Mouse (Mus musculus) Patski (cell line): Measurements from ENCODE around the gene Iqsec1. TPM values are rescaled to one million over a fixed set of nuclear protein-coding genes. Genes with fewer than 3 reads are reported as not detected.

Experiments
- ATAC-seq: fragments of 100-300 bp; one replicate; pipeline ENCODE4 v1.8.0; 2021
- CTCF ChIA-PET: fragments of 350-600 bp; sonication (Branson Sonifier 250); formaldehyde crosslinking; loops from one replicate; lab custom pipeline; 2022; ENCODE audit warnings: inconsistent platforms; lab: Charles Lee
- POLR2A ChIA-PET: fragments of 350-600 bp; sonication (Branson Sonifier 250); formaldehyde crosslinking; loops from one replicate; lab custom pipeline; 2022; ENCODE audit warnings: antibody characterized with exemption, inconsistent platforms; lab: Charles Lee
- DNase-seq: peaks from one replicate; pipeline ENCODE4 v3.0.0-alpha.2; 2011; ENCODE audit warnings: low read depth, low spot score
- H3K27me3 ChIP-seq: fragments of 371-371 bp; one replicate; pipeline ENCODE4 v1.5.1; 2021
- CTCF ChIP-seq: fragments of 100-300 bp; IDR thresholded peaks from one replicate; pipeline ENCODE4 v1.5.1; 2021
- in situ Hi-C: fragments of 300-500 bp; cut with MboI; formaldehyde crosslinking; loops from 3 replicates; pipeline ENCODE4 v1.11.1; 2018; ENCODE audit warnings: low pct_unique_long_range_greater_than_20kb, mixed read lengths
- polyA plus RNA-seq: library from polyadenylated mRNA; unstranded; gene quantifications from one replicate; pipeline ENCODE4 v1.2.3, GENCODE M21; 2021

Gene Iqsec1
- polyA plus RNA-seq, 1 experiment from 2014 or later, result 120 TPM

DNA sequence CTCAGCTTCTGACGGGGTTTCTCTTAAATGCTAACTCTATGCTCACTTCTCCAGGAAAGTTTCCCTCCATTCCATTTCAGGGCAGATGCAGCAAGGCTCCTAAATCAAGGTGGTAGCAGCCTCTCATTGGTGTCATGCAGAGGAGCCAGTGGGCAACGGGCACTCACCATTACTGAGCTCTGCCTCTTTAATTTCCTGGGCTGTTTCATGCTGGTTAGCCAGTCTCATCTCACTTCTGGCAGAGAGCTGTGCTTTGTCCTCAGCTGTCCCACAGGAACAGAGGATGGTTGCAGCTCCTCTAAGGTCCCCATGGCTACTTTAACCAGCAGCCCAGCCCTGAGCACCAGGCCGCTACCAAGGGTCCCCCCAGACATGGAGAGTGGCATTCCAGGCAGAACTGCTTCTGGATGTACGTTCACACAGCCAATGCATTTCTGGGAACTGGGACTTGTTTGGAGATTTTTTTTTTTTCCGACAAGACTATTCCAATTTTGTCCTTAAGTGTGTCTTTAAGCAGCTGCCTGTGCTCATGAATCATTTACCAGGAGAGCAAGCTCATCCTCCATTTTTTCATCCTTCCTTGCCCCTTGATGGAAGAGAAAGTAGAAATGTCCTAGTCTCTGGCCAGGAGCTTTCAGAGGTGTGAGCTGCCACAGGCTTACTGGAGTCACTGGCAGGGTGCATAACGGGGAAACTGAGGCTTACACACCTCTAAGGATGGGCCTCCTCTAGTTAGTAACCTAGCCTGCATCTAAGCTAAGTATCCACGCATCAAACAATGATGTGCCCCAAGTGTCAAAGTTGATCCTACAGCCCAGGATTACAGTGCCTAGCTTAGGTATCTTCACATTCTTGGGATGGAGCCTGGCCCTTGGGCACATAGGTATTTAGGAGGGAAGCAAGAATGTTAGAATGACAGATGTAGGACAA, 98.9 kb downstream of the Iqsec1 start:
- ATAC-seq (no peak), DNase-seq (no peak)
- TF ChIP-seq CTCF, result no peak
- ChIA-PET POLR2A (no interaction called here), CTCF (interaction anchor here (1.5 to 1.8 kb wide), 2 partner anchors 10 to 152 kb away, joined by 3 to 5 read pairs; no protein-coding TSS in a partner anchor)
- no peaks in the 10 kb centered on the region for H3K27me3 ChIP-seq
- in situ Hi-C loops, result no loop called here

DNA sequence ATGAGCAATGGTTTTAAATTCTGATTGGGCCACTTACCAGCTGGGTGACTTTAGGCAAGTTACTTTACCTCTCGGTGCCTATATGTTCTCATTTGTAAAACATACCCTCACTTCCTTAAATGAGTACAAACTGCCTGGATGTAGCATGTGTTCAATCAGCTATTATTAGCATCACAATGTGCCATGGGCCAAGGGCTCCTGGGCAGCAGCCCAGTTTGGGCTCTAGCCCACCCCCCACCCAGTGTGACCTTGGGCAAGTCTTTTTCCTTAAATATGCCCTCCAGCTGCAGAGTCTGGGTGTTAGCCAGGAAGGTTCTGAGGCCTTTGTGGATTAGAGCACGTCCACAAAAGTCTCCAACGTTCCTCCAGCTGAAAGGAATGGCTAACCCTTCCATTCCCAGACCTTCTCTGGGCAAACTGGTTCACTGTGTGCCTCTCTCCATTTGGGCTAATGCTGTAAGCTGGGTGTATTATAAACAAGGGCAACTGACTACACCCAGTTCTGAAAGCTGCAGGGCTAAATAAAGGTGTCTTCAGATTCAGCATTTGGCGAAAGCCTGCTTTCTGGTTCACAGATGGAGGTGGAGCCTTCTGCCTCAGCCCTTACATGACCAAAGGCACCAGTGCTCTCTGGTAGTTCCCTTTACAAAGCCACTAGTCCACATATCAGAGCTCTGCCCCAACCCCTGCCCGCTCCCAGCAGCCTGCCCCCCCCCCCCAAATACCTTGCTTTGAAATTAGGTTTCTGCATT, 101.3 kb downstream of the Iqsec1 start:
- CTCF ChIA-PET, result interaction anchor here (1.0 kb wide), 2 partner anchors 10 to 16 kb away, joined by 3 read pairs; no protein-coding TSS in a partner anchor
- no peak for DNase-seq
- POLR2A ChIA-PET, result interaction anchor here (0.6 kb wide), 1 partner anchor 294 kb away, joined by 3 read pairs; no protein-coding TSS in a partner anchor
- TF ChIP-seq CTCF, result no peak
- no peak for ATAC-seq
- H3K27me3 ChIP-seq, result no peaks in the 10 kb centered on the region
- in situ Hi-C loops, result no loop called here

DNA sequence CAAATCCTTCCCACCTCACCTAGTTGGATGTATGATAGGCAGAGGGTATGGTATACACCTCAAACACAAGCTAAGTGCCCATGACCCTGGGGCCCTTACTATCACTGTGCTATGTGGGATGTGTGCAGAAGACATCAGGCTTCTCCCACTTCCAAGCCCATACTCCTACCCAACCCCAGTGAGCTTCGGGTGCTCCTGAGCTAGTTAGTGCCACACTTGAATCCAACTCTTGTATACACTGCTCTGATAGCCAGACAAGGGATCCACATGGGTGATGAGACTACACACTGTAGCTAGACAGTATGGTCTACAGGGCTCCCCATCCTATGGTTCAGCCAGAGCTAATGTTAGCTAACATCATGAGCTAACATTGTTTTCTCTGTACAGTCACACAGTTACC, 102.9 kb downstream of the Iqsec1 start:
- in situ Hi-C loops, result no loop called here
- no peak for DNase-seq
- ChIA-PET CTCF (interaction anchor here (1.7 kb wide), 1 partner anchor 20 kb away, joined by 4 read pairs; no protein-coding TSS in a partner anchor), POLR2A (no interaction called here)
- no peak for TF ChIP-seq CTCF
- ATAC-seq, result no peak
- H3K27me3 ChIP-seq, result no peaks in the 10 kb centered on the region

DNA sequence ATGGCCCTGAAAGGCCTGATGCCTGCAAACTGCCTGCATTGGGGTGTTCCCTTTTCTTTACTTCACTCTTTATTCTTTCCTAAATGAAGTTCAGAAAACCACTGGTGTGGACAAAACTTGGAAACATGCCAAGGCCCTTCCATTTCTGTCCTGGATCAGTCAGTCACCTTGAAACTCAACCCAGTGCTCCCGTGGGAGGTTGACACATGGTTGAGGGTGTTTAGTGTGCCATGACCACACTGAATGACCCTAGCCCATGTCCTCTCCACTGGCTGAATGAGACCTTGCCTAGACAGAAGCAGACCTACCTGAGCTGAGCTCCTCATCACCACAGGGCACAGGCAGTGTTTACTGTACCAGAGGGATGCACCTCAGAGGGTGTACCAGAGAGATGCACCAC, 103.9 kb downstream of the Iqsec1 start:
- DNase-seq (no peak), ATAC-seq (no peak)
- ChIA-PET POLR2A (no interaction called here), CTCF (interaction anchor here (0.6 to 1.7 kb wide), 2 partner anchors 10 to 19 kb away, joined by 3 to 4 read pairs; no protein-coding TSS in a partner anchor)
- no peak for TF ChIP-seq CTCF
- in situ Hi-C loops, result no loop called here
- no peaks in the 10 kb centered on the region for H3K27me3 ChIP-seq

DNA sequence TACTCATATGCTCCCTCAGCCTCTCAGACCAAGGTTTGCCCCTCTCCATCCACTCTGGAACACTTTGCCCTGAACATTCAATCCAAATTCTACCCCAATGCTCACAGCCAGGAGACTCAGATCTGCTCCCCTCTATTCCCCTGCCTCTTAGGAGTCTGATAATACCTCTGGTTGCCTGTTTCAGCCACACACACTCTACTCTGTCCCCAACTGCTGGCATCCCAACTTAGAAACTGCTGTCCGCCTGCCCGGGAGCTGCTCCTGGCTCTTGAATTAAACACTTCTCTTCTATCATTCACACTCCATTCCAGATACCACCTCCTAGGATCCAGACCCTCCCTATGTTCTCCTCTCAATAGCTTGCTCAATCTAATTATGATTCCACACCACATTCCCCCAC, 107.5 kb downstream of the Iqsec1 start:
- no peak for ATAC-seq

DNA sequence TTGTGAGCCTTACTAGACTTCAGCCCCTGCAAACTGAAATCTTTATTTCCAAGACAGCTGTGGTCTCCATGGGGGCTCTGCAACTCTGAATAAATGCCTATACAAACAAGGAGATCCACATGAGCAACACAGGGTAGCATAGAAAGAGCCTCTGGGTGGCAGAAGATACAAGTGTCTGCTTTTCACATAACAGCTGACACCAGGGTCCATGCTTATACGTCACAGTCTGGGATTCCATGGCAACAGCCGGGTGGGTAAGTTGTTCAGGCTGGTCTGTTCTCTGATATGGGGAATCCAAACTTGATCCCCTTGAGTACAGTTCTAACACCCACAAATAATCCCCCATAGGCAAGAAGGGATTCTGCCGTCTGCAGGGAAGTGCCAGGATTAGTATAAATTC, 108.1 kb downstream of the Iqsec1 start:
- TF ChIP-seq CTCF, result no peak
- CTCF ChIA-PET, result interaction anchor here (1.1 kb wide), 1 partner anchor 75 kb away, joined by 3 read pairs; no protein-coding TSS in a partner anchor
- in situ Hi-C loops, result no loop called here
- POLR2A ChIA-PET, result no interaction called here
- H3K27me3 ChIP-seq, result no peaks in the 10 kb centered on the region
- ATAC-seq, result no peak
- no peak for DNase-seq

More for the DNA sequence above, 107.5 kb downstream of the Iqsec1 start:
- no peaks in the 10 kb centered on the region for H3K27me3 ChIP-seq
- ChIA-PET CTCF (interaction anchor here (1.1 kb wide), 1 partner anchor 74 kb away, joined by 3 read pairs; no protein-coding TSS in a partner anchor), POLR2A (no interaction called here)
- in situ Hi-C loops, result no loop called here
- no peak for DNase-seq
- no peak for TF ChIP-seq CTCF

DNA sequence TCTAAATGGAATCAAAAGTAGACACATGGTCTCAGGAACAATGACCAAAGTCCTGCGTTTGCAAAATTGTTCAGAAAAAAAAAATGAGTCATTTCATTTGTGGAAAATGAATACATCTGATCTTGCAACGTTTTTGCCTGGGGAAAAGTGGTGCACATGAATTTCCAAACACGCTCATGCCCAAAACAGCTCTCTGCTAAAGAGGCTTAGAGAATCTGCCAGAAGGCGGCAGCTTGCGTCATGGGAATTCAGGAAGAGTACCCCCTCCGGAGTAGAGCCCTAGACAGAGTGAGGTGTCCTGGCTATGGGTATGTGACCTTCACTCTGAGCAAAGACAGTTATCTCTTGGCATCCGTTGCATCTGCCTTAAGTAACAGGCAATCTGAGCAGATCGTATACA, 116.9 kb downstream of the Iqsec1 start:
- POLR2A ChIA-PET, result no interaction called here
- CTCF ChIA-PET, result interaction anchor here (0.7 to 1.5 kb wide), 5 partner anchors 12 to 268 kb away, joined by 3 to 4 read pairs (median 3); no protein-coding TSS in a partner anchor
- DNase-seq, result no peak
- in situ Hi-C loops, result no loop called here
- no peak for TF ChIP-seq CTCF
- peaks cover 4% of the 10 kb centered on the region for H3K27me3 ChIP-seq
- ATAC-seq, result no peak

DNA sequence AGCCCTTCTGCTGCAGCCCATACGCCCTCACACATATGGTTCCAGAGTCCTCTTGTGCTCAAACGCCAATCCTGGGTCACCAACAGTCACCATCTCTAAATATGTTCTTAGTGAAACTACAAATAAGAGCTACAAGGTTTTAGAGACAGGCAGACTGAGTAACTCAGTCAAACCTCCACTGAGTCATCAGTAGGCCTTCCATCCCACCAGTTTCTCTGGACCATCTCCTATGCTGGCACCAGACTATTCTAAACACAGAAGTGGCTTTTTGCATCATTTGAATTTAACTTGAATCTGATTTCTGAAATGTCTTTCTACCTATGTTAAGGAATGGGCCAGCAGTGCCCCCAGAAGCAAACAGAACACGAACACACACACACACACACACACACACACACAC, 120.5 kb downstream of the Iqsec1 start:
- CTCF ChIA-PET, result interaction anchor here (0.9 kb wide), 1 partner anchor 51 kb away, joined by 3 read pairs; no protein-coding TSS in a partner anchor
- POLR2A ChIA-PET, result interaction anchor here (0.7 kb wide), 1 partner anchor 48 kb away, joined by 3 read pairs; no protein-coding TSS in a partner anchor
- ATAC-seq (no peak), DNase-seq (no peak)
- peaks cover 4% of the 10 kb centered on the region for H3K27me3 ChIP-seq
- in situ Hi-C loops, result no loop called here
- TF ChIP-seq CTCF, result no peak

DNA sequence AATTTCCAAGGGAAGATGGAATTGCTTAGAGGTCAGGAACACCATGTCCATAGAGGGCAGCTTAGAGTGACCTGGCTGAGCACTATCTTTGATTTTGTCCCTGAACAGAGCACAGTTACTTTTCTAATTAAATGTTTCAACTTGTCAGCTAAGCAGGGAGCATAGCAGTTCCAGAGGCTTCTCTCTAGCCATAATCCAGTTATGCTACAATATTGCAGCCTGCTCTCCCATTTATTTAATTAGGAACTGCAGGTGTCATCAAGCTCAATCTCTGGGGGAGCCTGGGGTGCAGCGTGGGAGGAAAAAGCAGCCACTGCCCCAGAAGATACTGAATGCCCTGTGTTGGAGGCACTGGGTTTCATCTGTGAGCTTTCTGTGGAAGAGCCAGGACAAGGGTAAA, 127.1 kb downstream of the Iqsec1 start:
- TF ChIP-seq CTCF, result no peak
- CTCF ChIA-PET, result no interaction called here
- no peak for DNase-seq
- ATAC-seq, result no peak
- no peaks in the 10 kb centered on the region for H3K27me3 ChIP-seq
- in situ Hi-C loops, result no loop called here
- POLR2A ChIA-PET, result no interaction called here

DNA sequence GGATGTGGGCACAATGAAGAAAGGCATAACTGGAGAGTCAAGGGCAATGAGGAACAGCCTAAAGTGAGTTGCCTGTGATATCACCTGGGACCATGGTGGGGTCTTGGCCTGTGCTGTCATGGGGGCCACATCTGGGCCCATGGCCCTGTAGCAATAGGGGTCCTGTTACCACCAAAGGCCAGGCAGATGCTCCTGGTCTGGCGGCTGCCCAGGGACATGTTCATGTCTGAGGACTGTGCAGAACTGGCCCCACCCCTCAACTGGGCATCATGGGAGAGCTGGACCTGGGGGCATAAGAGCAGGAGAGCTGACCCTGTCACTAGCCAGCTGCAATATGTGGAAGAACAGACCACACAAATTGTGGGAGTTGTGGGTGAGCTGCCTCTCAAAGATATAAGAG, 130.6 kb downstream of the Iqsec1 start:
- ChIA-PET POLR2A (no interaction called here), CTCF (no interaction called here)
- TF ChIP-seq CTCF, result no peak
- ATAC-seq, result no peak
- in situ Hi-C loops, result no loop called here
- H3K27me3 ChIP-seq, result no peaks in the 10 kb centered on the region
- no peak for DNase-seq
